Mouse (Mus musculus) limb, embryonic 12.5 days (tissue): ENCODE results near the gene Olfr539. TPM values are rescaled to one million over a fixed set of nuclear protein-coding genes. Genes with fewer than 3 reads are reported as not detected.
"Not testable (repeated sequence)": the region's sequence is repeated elsewhere in the genome, so short reads cannot be mapped to it uniquely, and the experiment has no call there.

Experiments used
- ATAC-seq: fragments of 200-750 bp; cut with Nextera tagmentation; 2 replicates; pipeline ENCODE4 v1.8.0; 2017; ENCODE audit warnings: low read depth, moderate TSS enrichment; ENCODE audit not compliant: insufficient number of reproducible peaks, insufficient read depth, low FRiP score, low TSS enrichment
- H3K27ac ChIP-seq: fragments of 300-500 bp; sonication (generic); 2 replicates; pipeline ENCODE4 v1.5.1; 2016; ENCODE audit warnings: mild to moderate bottlenecking, moderate library complexity
- H3K27me3 ChIP-seq: fragments of 300-500 bp; sonication (generic); 2 replicates; pipeline ENCODE4 v1.6.1; 2016; ENCODE audit warnings: mild to moderate bottlenecking, moderate library complexity
- H3K36me3 ChIP-seq: fragments of 300-500 bp; sonication (generic); 2 replicates; pipeline ENCODE4 v1.6.1; 2016; ENCODE audit warnings: mild to moderate bottlenecking, moderate library complexity
- H3K4me1 ChIP-seq: fragments of 300-500 bp; sonication (generic); replicated peaks from 2 replicates; pipeline ENCODE4 v1.6.1; 2016
- H3K4me2 ChIP-seq: fragments of 300-500 bp; sonication (generic); 2 replicates; pipeline ENCODE4 v1.6.1; 2016; ENCODE audit warnings: mild to moderate bottlenecking, moderate library complexity
- H3K4me3 ChIP-seq: fragments of 300-500 bp; sonication (generic); replicated peaks from 2 replicates; pipeline ENCODE4 v1.5.1; 2016; ENCODE audit warnings: mild to moderate bottlenecking
- H3K9ac ChIP-seq: fragments of 300-500 bp; sonication (generic); replicated peaks from 2 replicates; pipeline ENCODE4 v1.6.1; 2016; ENCODE audit warnings: mild to moderate bottlenecking, moderate library complexity
- H3K9me3 ChIP-seq: fragments of 300-500 bp; sonication (generic); 2 replicates; pipeline ENCODE4 v1.6.1; 2016; ENCODE audit warnings: mild to moderate bottlenecking, moderate library complexity
- WGBS: fragments of 180-500 bp; shearing (Covaris S2); methylation state at CpG from one replicate; pipeline ENCODE4 v1.1.7; 2016; 5-methylcytosine and 5-hydroxymethylcytosine counted together
- polyA plus RNA-seq: library from polyadenylated mRNA; unstranded; fragments of >200 nt; fragmentation: Nextera tagmentation; extraction: Ambion mirVana; gene quantifications from 2 replicates; pipeline ENCODE4 v1.2.1, GENCODE M21; 2016

Olfr539 gene
- polyA plus RNA-seq, result not detected in 2 replicates

DNA sequence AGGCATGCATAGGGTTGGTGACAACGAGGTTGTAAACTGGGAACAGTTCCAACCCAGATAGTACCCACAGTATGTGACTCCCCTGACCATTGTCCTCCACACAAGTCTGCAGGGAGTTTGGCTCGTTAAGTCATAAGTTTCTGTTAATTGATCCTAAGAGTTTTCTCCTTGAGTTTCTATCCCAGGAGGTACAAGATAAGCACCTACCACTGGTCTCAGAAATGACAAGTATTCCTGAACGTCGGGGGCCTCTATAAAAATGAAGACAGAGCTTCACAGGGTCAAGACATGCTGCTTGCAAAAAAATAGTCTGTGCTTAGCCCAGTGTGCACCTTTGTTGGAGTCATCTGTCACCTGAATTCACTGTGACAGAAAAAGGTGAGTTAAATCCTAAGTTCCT, at the start of gene Olfr539:
Gene Olfr539, plus strand, starts transcription at position 301 of the 400 bp plus-strand sequence.
- Histone ChIP-seq H3K9me3 (no peaks in the 10 kb centered on the region), H3K36me3 (no peaks in the 10 kb centered on the region), H3K27ac (no peak within 1 kb of the TSS), H3K4me2 (no peak within 1 kb of the TSS), H3K4me3 (no peak within 1 kb of the TSS), H3K27me3 (no peaks in the 10 kb centered on the region), H3K4me1 (no peaks in the 10 kb centered on the region), H3K9ac (no peak within 1 kb of the TSS)
- 77% methylated on average over 4 of the region's 4 CpGs for WGBS
- no peak for ATAC-seq

DNA sequence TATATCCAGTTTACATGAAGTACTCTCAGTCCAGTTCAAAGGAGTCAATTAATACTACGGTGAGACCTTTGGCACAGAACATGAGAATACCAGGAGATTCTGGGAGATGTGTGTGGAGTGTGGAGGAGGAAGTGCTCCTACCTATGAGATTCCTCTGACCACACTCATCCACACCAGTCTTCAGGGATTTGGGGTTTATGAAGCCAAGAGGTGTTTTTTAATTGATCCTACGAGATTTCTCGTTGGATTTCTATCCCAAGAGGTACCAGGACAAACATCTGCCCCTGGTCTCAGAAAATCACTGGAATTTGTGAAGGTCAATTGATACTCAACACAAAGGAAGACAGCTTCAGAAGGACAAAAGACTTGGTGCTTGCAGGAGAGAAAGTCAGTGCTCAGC, 31.1 kb upstream of the Olfr539 start, which contains the start of gene Olfr61:
Gene Olfr61, plus strand, starts transcription at position 301 of the 400 bp plus-strand sequence.
- H3K9me3 ChIP-seq, H3K27me3 ChIP-seq, H3K4me3 ChIP-seq, ATAC-seq, H3K4me1 ChIP-seq, H3K27ac ChIP-seq, H3K36me3 ChIP-seq, H3K4me2 ChIP-seq, H3K9ac ChIP-seq: not testable (repeated sequence)
- WGBS, result 86% methylated on average over 3 of the region's 3 CpGs

DNA sequence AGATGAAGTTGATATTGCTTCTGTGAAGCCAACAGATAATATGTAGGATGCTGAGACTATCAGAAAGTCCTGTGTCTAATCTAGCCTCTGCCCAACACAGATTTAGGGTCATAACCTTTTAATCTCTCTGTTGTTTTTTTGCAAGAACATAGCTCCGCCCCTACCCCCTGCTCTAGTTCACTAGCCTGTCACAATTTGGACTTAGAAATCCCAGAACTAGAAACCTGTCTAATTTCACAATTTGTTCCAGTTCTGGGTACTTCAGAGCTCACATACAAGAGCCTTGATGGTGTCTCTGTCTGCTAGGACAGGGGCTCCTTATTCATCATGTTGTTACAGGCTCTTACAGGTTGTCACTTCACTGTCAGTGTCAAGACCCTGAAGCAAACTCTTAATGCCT, 29.2 kb upstream of the Olfr539 start:
- Histone ChIP-seq H3K4me1 (no peaks in the 10 kb centered on the region), H3K9me3 (no peaks in the 10 kb centered on the region), H3K27ac (no peak overlapping the region), H3K9ac (no peak overlapping the region), H3K4me2 (no peak overlapping the region), H3K36me3 (no peaks in the 10 kb centered on the region), H3K4me3 (no peak overlapping the region), H3K27me3 (no peaks in the 10 kb centered on the region)
- 71% methylated on average over 1 of the region's 1 CpGs for WGBS
- no peak for ATAC-seq

DNA sequence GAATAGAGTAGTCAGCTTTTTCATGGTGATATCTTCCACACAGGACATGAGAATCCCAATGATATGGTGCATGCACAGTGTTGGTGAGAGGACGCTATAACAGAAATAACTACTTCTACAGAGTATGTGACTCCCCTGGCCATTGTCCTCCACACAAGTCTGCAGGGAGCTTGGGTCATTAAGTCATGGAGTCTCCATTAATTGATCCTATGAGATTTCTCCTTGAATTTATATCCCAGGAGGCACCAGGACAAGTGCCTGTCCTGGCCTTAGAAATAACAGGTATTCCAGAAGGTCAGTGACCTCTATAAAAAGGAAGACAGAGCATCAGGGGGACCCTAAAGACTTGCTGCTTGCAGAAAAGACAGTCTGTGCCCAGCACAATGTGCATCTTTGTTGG, 13.6 kb upstream of the Olfr539 start, which contains the start of gene Olfr53:
Gene Olfr53, plus strand, starts transcription at position 301 of the 400 bp plus-strand sequence.
- no peaks in the 10 kb centered on the region for H3K36me3 ChIP-seq
- 74% methylated on average over 1 of the region's 1 CpGs for WGBS
- H3K27me3 ChIP-seq, result no peaks in the 10 kb centered on the region
- no peak within 1 kb of the TSS for H3K27ac ChIP-seq
- no peaks in the 10 kb centered on the region for H3K4me1 ChIP-seq
- H3K4me3 ChIP-seq, result no peak within 1 kb of the TSS
- no peaks in the 10 kb centered on the region for H3K9me3 ChIP-seq
- ATAC-seq, result no peak
- H3K4me2 ChIP-seq, result no peak within 1 kb of the TSS
- no peak within 1 kb of the TSS for H3K9ac ChIP-seq

DNA sequence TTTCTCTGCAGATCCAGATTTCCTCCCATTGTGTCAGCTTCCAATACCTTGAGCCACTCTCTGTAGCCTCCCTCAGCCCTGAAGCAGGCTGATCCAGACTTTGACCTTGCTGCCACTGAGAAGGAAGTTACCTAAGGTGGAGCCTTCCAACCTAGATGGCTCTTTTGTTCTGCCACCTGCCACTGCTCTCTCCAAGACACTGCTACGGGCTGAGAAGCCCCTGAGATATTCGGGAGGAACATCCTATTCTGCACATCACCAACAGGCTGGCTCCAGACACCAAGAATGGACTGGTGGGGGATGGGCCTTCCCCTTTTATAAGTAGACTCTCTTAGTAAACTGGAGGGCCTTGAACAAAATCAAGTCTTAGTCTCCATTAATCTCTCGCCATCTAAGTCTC, 11.0 kb downstream of the Olfr539 start:
- WGBS, result 90% methylated on average over 3 of the region's 3 CpGs

DNA sequence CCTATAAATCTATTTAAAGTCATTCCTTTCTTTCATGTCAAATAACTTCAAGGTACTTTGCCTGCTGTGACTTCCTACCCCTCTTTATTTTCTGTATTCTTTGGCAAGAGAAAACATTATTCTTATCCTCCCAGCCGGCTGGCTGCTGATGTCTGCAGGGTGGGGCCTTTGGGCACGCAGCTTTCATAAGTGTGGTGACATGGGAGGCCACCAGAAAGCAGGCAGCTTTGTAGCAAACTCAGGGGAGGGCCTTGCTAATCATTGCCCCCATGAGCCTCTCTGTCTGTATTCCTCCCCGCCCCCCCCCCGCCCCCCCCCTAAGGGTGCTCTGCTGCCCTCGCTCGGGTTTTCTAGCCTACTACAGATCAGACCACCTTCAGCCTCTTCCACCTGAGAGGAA, 16.1 kb downstream of the Olfr539 start:
- Histone ChIP-seq H3K4me2 (peak overlapping the region; percentile 19), H3K4me3 (no peak overlapping the region), H3K27ac (no peak overlapping the region), H3K9ac (no peak overlapping the region), H3K9me3 (peaks cover 11% of the 10 kb centered on the region), H3K4me1 (peaks cover 6% of the 10 kb centered on the region), H3K27me3 (no peaks in the 10 kb centered on the region), H3K36me3 (no peaks in the 10 kb centered on the region)
- no peak for ATAC-seq
- WGBS, result under 1% methylated on average over 6 of the region's 6 CpGs

More for the DNA sequence above, 11.0 kb downstream of the Olfr539 start:
- H3K36me3 ChIP-seq, H3K4me1 ChIP-seq, H3K27ac ChIP-seq, H3K9me3 ChIP-seq, H3K9ac ChIP-seq, H3K4me2 ChIP-seq, ATAC-seq, H3K4me3 ChIP-seq, H3K27me3 ChIP-seq: not testable (repeated sequence)

DNA sequence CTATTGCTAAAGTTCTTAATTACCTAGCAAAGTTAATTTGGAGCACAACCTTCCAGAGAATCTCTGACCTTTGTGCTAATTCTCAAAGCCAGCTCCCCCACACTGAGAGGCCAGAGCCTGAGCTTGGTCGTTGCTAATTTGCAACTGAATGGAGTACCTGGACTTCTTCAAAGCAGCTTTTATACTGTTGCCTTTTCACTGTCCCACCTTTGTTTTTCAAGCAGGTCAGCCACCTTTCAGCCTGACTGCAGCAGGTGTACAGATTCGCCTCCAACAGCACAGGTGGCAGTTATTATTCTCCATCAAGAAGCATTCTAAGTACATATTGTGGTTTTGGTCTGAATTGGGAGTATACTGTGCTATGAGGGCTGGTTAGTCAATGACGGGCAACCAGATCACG, 19.9 kb downstream of the Olfr539 start:
- not testable (repeated sequence) for H3K4me3 ChIP-seq, ATAC-seq, H3K4me2 ChIP-seq, H3K27ac ChIP-seq, H3K27me3 ChIP-seq, H3K4me1 ChIP-seq, H3K9me3 ChIP-seq, H3K9ac ChIP-seq, H3K36me3 ChIP-seq
- WGBS, result 68% methylated on average over 4 of the region's 4 CpGs

DNA sequence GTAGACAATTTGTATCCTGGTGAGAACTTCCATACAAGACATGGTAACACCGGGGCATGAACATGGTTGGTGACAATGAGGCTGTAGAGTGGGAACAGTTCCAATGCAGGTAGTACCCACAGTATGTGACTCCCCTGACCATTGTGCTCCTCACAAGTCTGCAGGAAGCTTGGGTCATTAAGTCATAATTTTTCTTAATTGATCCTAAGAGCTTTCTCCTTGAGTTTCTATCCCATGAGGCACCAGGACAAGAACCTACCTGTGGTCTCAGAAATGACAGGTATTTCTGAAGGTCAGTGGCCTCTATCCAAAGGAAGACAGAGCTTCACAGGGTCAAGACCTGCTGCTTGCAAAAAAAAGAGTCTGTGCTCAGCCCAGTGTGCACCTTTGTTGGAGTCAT, 21.9 kb downstream of the Olfr539 start, which contains the start of gene Olfr45:
Gene Olfr45, plus strand, starts transcription at position 301 of the 400 bp plus-strand sequence.
- no peak for ATAC-seq
- WGBS, result 88% methylated on average over 1 of the region's 1 CpGs
- H3K9ac ChIP-seq, result no peak within 1 kb of the TSS

DNA sequence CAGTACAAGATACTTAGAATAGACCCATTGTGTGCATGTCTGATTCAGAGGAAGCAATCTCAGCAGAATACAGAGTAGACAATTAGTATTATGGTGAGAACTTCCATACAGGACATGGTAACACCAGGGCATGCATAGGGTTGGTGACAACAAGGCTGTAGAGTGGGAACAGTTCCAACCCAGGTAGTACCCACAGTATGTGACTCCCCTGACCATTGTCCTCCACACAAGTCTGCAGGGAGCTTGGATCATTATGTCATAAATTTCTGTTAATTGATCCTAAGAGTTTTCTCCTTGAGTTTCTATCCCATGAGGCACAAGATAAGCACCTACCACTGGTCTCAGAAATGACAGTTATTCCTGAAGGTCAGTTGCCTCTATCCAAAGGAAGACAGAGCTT, 37.2 kb downstream of the Olfr539 start, which contains the start of gene Olfr541:
Gene Olfr541, plus strand, starts transcription at position 301 of the 400 bp plus-strand sequence.
- H3K27ac ChIP-seq, result no peak within 1 kb of the TSS
- H3K4me2 ChIP-seq, result no peak within 1 kb of the TSS
- ATAC-seq, result no peak
- H3K4me1 ChIP-seq, result no peaks in the 10 kb centered on the region
- no peaks in the 10 kb centered on the region for H3K27me3 ChIP-seq
- no peaks in the 10 kb centered on the region for H3K9me3 ChIP-seq
- no peak within 1 kb of the TSS for H3K4me3 ChIP-seq
- H3K36me3 ChIP-seq, result no peaks in the 10 kb centered on the region
- H3K9ac ChIP-seq, result no peak within 1 kb of the TSS

More for the DNA sequence above, 21.9 kb downstream of the Olfr539 start, which contains the start of gene Olfr45:
- H3K9me3 ChIP-seq, result peaks cover 5% of the 10 kb centered on the region; the same call in 1 of the 2 replicates
- no peaks in the 10 kb centered on the region for H3K4me1 ChIP-seq
- H3K4me2 ChIP-seq, result no peak within 1 kb of the TSS
- H3K4me3 ChIP-seq, result no peak within 1 kb of the TSS
- no peak within 1 kb of the TSS for H3K27ac ChIP-seq
- no peaks in the 10 kb centered on the region for H3K27me3 ChIP-seq
- H3K36me3 ChIP-seq, result no peaks in the 10 kb centered on the region

DNA sequence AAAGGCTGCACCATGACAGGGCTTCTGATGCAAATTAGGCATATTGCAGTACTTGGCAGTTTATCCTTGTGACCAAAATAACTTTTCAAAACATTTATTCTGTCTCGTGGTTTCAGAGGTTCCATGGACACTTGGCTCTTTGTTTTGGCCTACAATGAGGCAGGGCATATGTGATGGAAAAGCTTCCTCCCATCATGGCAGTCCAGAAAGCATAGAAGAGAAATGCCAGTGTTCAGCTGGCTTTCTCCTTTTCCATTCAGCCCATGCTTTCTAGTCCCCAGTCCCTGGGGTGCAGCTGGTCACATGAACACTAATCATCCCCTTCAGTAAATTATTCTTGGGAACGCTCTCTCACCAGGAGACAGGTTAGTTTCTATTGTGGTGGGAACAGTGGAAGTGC, 46.6 kb downstream of the Olfr539 start:
- Histone ChIP-seq H3K9me3 (no peaks in the 10 kb centered on the region), H3K9ac (no peak overlapping the region), H3K4me1 (no peaks in the 10 kb centered on the region), H3K4me2 (no peak overlapping the region), H3K27ac (no peak overlapping the region), H3K27me3 (no peaks in the 10 kb centered on the region), H3K36me3 (no peaks in the 10 kb centered on the region), H3K4me3 (no peak overlapping the region)
- 78% methylated on average over 2 of the region's 2 CpGs for WGBS
- no peak for ATAC-seq

DNA sequence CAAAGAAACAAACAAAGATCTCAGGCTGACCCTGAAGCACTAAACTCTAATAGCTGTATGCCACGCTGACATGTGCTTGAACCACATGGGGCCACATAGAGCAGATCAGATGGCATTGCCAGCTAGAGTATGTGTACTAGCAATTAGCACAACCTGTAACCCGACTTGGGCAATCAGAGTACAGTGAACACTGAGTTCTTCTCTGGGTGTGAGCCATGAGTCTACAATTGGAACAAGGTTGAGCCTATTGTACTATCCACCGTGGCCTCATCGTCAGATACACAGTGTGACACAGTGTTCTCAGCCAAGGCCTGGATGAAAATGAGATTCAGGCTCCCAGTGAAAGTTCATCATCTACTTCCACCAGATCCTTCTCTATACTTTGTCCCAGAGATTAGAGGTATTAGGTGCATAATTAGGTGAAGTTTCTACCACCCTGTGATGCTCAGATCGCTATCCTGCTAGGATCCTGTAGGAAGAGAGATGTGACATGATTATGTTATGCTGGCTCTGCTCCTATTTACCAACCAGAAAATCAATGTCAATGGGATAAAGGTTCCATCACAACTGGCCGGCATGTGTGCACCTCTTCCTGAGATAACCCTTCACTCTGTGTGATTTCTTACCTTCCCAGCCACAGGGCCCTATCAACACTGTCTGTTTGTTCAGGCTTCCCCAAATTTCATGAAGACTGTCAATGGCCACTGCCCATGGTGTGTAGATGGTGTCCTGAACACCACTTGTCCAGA, 48.0 kb downstream of the Olfr539 start:
- no peak for ATAC-seq
- WGBS, result 85% methylated on average over 6 of the region's 6 CpGs
- no peaks in the 10 kb centered on the region for H3K27me3 ChIP-seq
- H3K9me3 ChIP-seq, result no peaks in the 10 kb centered on the region
- no peaks in the 10 kb centered on the region for H3K4me1 ChIP-seq
- H3K27ac ChIP-seq, result no peak overlapping the region
- H3K4me2 ChIP-seq, result no peak overlapping the region
- H3K4me3 ChIP-seq, result no peak overlapping the region
- H3K9ac ChIP-seq, result no peak overlapping the region
- no peaks in the 10 kb centered on the region for H3K36me3 ChIP-seq
